Mouse (Mus musculus) cerebellum, adult 9-11 months (tissue): ENCODE measurements around the gene Tpp2.
A peak's percentile ranks its signal among the peaks of the same experiment; 100 is the strongest.
"Not testable (repeated sequence)": the region's sequence is repeated elsewhere in the genome, so short reads cannot be mapped to it uniquely, and the experiment has no call there.

Experiments used
- DNase-seq: peaks from one replicate; pipeline ENCODE4 v3.0.0; 2022

The Tpp2 gene

GRCm38 (mm10) chr1:44022656-44023055 is 89.2 kb downstream of the Tpp2 start:
- DNase-seq = no peak

GRCm38 (mm10) chr1:44027651-44028050 is 94.2 kb downstream of the Tpp2 start:
- no peak for DNase-seq

DNA sequence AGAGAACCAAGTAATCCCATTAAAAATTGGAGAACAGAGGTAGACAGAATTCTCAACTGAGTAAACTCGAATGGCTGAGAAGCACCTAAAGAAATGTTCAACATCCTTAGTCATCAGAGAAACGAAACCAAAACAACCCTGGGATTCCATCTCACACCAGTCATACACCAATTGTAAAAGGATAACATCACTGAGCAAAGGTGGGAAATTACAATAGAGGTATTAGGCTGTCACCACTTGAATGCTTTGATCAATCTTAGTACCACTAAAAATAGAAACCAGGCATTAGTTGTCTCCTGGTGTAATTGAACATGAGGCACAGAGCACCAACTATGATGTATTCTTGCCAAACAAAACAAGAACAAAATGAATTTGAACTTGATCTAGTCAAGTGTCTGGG is 98.8 kb downstream of the Tpp2 start:
- no peak for DNase-seq

DNA sequence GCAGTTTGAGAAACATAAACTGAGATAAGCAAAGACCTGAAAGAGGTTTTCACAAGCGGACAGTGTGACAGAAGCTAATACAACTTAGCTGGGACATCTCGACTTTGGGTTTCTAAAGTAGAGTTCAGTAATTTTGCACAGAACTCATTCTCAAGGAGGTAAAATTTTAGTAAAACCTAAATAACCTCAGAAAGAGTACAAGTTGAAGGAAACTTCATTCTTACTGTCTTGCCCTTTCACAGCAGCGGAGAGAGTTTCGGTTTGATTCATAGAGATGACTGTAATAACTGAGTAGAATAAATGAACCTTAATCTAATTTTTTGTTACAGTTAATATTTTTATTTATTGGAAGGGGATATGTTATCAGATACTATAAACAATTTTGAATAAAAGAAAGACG is 99.5 kb downstream of the Tpp2 start:
- no peak for DNase-seq

DNA sequence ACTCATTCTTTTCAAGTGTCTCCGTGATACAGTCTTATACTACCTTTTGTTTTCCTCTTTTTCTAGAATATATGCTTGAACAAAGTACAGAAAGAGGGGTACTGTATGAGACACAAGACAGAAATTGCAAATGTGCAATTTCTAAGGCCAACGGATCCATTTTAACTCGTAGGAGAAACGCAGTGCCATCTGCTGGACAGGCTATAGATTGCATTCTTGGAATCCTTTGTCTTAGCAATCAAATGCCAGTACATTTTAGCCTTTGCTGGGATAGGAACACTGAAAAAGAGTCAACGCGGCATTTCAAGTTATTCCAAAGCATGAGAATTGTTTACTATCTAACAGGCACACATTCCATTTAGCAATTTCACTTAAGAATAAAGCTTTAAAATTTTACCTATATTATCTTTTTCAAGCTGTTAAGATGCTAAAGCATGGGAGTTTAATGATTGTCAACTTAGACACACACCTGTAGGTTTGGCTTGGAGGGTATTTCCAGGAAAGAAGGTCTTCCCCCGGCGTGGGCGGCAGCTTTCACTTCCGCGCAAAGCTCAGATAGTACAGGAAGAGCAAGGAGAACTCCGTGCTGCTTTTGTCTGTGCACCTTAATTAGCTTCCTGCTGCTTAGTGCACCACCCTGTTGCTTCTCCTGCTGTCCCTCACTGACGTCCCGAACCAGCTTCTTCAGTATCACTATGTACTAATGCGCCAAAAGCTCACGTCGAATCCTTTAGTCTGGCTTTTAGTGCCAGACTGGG is 108.5 kb downstream of the Tpp2 start:
- DNase-seq = peak; percentile 20

- no peak for DNase-seq
Observed at GRCm38 (mm10) chr1:44042555-44042915, 109.1 kb downstream of the Tpp2 start.

- DNase-seq = not testable (repeated sequence)
Observed at GRCm38 (mm10) chr1:44045689-44046088, 112.2 kb downstream of the Tpp2 start.

DNA sequence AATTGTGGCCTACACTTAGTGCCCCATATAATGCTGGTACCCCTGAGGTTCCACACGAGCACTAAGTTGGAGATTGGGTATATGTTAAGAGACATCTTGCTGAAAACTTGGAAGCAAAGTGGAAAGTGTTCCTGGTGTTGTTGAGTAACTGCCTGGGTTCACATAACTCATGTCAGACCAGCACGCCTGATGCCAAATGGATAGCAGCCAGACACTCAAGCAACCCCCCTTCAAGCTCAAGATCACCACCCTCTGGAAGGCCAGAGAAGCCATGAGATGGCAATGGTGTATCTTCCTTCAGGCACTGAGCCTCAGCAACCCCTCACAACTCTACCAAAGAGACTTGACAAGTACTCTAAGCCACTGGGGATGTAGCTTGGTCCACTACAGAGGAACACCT is 113.1 kb downstream of the Tpp2 start:
- DNase-seq = no peak
